Mouse (Mus musculus) CH12.LX (cell line): Measurements from ENCODE around the gene Xiap. TPM values are rescaled to one million over a fixed set of nuclear protein-coding genes. Genes with fewer than 3 reads are reported as not detected.

ENCODE experiments used
- DNase-seq: peaks from one replicate; pipeline ENCODE4 v3.0.0-alpha.2; 2013; ENCODE audit errors: extremely low read depth
- H3K27ac ChIP-seq: 2 replicates; pipeline ENCODE4 v1.5.1; 2012; ENCODE audit warnings: low read depth, mild to moderate bottlenecking, control low read depth, moderate library complexity; ENCODE audit not compliant: insufficient read depth
- H3K27me3 ChIP-seq: replicated peaks from 2 replicates; pipeline ENCODE3; 2012; ENCODE audit warnings: inconsistent platforms
- H3K36me3 ChIP-seq, 2 experiments: replicated peaks in 1 of 2; 2 replicates each; pipeline versions ENCODE3 to v1.6.1; 2012; ENCODE audit warnings: inconsistent platforms in 1 of 2, low read length in 1 of 2, mild to moderate bottlenecking in 1 of 2, mixed read lengths in 1 of 2, moderate library complexity in 1 of 2; ENCODE audit not compliant: control insufficient read depth in 1 of 2, insufficient read depth in 1 of 2
- H3K4me1 ChIP-seq, 2 experiments: 2 replicates each; pipeline ENCODE4 v1.6.1; 2012; ENCODE audit warnings: inconsistent platforms in 1 of 2, moderate library complexity in 1 of 2; ENCODE audit not compliant: insufficient read depth in 2 of 2, control insufficient read depth in 1 of 2
- H3K4me2 ChIP-seq: 2 replicates; pipeline ENCODE4 v1.6.1; 2012; ENCODE audit warnings: low read depth, mild to moderate bottlenecking, control low read depth; ENCODE audit not compliant: poor library complexity, insufficient read depth, severe bottlenecking
- H3K4me3 ChIP-seq, 3 experiments: fragments of 150-350 bp in 1 of 3; sonication (generic) in 1 of 3; replicated peaks in 1 of 3; 2 replicates each; pipeline versions ENCODE3 to v1.5.1; 2011 to 2012; ENCODE audit warnings: low read depth in 2 of 3, low read length in 2 of 3, mild to moderate bottlenecking in 2 of 3, moderate library complexity in 2 of 3, control low read depth in 1 of 3, improper control_type of control experiment in 1 of 3, inconsistent platforms in 1 of 3, mixed read lengths in 1 of 3; ENCODE audit not compliant: poor library complexity in 1 of 3
- H3K79me2 ChIP-seq: replicated peaks from 2 replicates; pipeline ENCODE4 v1.6.1; 2012; ENCODE audit warnings: mild to moderate bottlenecking, moderate library complexity; ENCODE audit not compliant: control insufficient read depth, poor library complexity, insufficient read depth, severe bottlenecking; ENCODE audit errors: extremely low read depth
- H3K9ac ChIP-seq: 2 replicates; pipeline ENCODE4 v1.6.1; 2012; ENCODE audit warnings: low read depth, mild to moderate bottlenecking, control low read depth, moderate library complexity; ENCODE audit not compliant: insufficient read depth
- H3K9me3 ChIP-seq: replicated peaks from 2 replicates; pipeline ENCODE3; 2012; ENCODE audit warnings: low read length, inconsistent platforms, mixed read lengths
- CHD1 ChIP-seq: IDR thresholded peaks from 2 replicates; pipeline ENCODE4 v1.6.1; 2012; ENCODE audit warnings: low read depth, low read length, improper control_type of control experiment, inconsistent platforms
- CHD2 ChIP-seq: IDR thresholded peaks from 2 replicates; pipeline ENCODE4 v1.6.1; 2011; ENCODE audit warnings: low read length, improper control_type of control experiment
- CTCF ChIP-seq, 2 experiments: IDR thresholded peaks in 1 of 2; conservative IDR thresholded peaks in 1 of 2; 2 replicates each; pipeline ENCODE4 v1.5.1; 2011 to 2012; ENCODE audit warnings: low read depth in 2 of 2, low read length in 2 of 2, improper control_type of control experiment in 1 of 2, inconsistent platforms in 1 of 2, mild to moderate bottlenecking in 1 of 2, moderate library complexity in 1 of 2
- EP300 ChIP-seq: IDR thresholded peaks from 2 replicates; pipeline ENCODE4 v1.6.1; 2011; ENCODE audit warnings: low read length, improper control_type of control experiment
- IRF4 ChIP-seq: IDR thresholded peaks from 2 replicates; pipeline ENCODE4 v1.6.1; 2014; ENCODE audit warnings: low read depth, mild to moderate bottlenecking, inconsistent platforms, low read length, improper control_type of control experiment
- JUN ChIP-seq: IDR thresholded peaks from 2 replicates; pipeline ENCODE4 v1.6.1; 2011; ENCODE audit warnings: low read depth, mild to moderate bottlenecking, low read length, improper control_type of control experiment, moderate library complexity; ENCODE audit not compliant: insufficient read depth
- KAT2A ChIP-seq: IDR thresholded peaks from 2 replicates; pipeline ENCODE4 v1.6.1; 2012; ENCODE audit warnings: low read length, improper control_type of control experiment, inconsistent platforms; ENCODE audit not compliant: insufficient replicate concordance
- MAFK ChIP-seq: IDR thresholded peaks from 2 replicates; pipeline ENCODE4 v1.6.1; 2011; ENCODE audit warnings: low read length, improper control_type of control experiment; ENCODE audit not compliant: insufficient replicate concordance
- MEF2A ChIP-seq: IDR thresholded peaks from 2 replicates; pipeline ENCODE4 v1.6.1; 2014; ENCODE audit warnings: low read depth, mild to moderate bottlenecking, inconsistent platforms, low read length, improper control_type of control experiment, borderline replicate concordance
- NELFE ChIP-seq: IDR thresholded peaks from 2 replicates; pipeline ENCODE4 v1.6.1; 2011; ENCODE audit warnings: low read depth, low read length, improper control_type of control experiment
- NRF1 ChIP-seq: IDR thresholded peaks from 2 replicates; pipeline ENCODE4 v1.6.1; 2014; ENCODE audit warnings: low read depth, mild to moderate bottlenecking, inconsistent platforms, low read length, improper control_type of control experiment, moderate library complexity
- RAD21 ChIP-seq: IDR thresholded peaks from 2 replicates; pipeline ENCODE4 v1.6.1; 2011; ENCODE audit warnings: low read depth, mild to moderate bottlenecking, low read length, improper control_type of control experiment, moderate library complexity
- RCOR1 ChIP-seq: conservative IDR thresholded peaks from 2 replicates; pipeline ENCODE4 v1.6.1; 2012; ENCODE audit warnings: low read depth, mild to moderate bottlenecking, inconsistent platforms, low read length, improper control_type of control experiment
- SMC3 ChIP-seq: IDR thresholded peaks from 2 replicates; pipeline ENCODE4 v1.6.1; 2011; ENCODE audit warnings: low read depth, low read length, improper control_type of control experiment
- TBP ChIP-seq: conservative IDR thresholded peaks from 2 replicates; pipeline ENCODE4 v1.6.1; 2011; ENCODE audit warnings: low read depth, low read length, improper control_type of control experiment
- TCF12 ChIP-seq: IDR thresholded peaks from 2 replicates; pipeline ENCODE4 v1.6.1; 2014; ENCODE audit warnings: low read depth, mild to moderate bottlenecking, inconsistent platforms, low read length, improper control_type of control experiment
- dilution Hi-C: fragments of 300-500 bp; cut with MboI; formaldehyde crosslinking; loops from 2 replicates; pipeline ENCODE4 v1.14.3; 2020; ENCODE audit warnings: low sequenced_read_pairs; ENCODE audit not compliant: extremely low pct_unique_long_range_greater_than_20kb, extremely low pct_ligation_motif_present
- in situ Hi-C: fragments of 300-500 bp; cut with MboI; formaldehyde crosslinking; loops from 3 replicates; pipeline ENCODE4 v1.14.3; 2019; ENCODE audit warnings: low sequenced_read_pairs, low pct_ligation_motif_present, low pct_unique_long_range_greater_than_20kb, mixed read lengths
- polyA plus RNA-seq: library from polyadenylated mRNA; unstranded; fragments of >175 nt; gene quantifications from 2 replicates; pipeline ENCODE4 v1.2.1, GENCODE M21; 2012; ENCODE audit warnings: low read depth; ENCODE audit not compliant: insufficient read length
- total RNA-seq, 2 experiments: library from RNA; depleted of rRNA; stranded (reverse); fragments of 300-350 nt in 1 of 2; fragments of >200 nt in 1 of 2; gene quantifications; 2 replicates each; pipeline ENCODE4 v1.2.3; 2012 to 2014

Xiap gene
- total and polyA plus RNA-seq, 3 experiments: 11.7 to 26.7 (median 17.9) TPM

DNA sequence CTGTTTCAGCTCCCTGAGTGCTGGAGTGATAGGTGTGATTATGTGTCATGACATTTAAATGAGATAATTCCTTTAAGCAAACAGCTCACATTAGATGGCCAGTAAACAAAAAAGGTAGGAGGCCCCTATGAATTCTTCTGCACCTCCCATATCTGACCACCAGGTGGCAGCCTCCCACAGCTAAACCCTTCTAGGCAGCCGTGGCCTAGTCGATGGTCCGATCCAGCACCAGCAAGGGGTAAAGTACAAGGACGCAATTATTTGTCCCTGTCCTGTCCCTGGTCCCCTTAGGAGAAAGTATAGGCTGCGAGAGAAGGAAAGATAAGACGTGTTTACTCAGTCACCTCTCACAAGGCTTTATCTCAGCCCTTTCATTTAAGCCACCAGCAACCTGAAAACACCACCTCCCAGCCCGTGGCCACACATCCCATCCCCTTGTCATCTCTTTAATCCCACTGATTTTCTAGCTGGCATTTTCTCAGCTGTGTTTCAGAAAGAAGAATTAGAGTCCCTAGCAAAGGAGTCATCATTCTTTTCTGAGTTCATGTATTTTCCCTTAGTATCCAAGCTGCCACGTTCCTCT is 26.3 kb upstream of the Xiap start:
- dilution Hi-C loops (no loop called here), in situ Hi-C loops (no loop called here)
- Histone ChIP-seq H3K4me3 (no peak overlapping the region), H3K79me2 (no peaks in the 10 kb centered on the region), H3K27me3 (no peaks in the 10 kb centered on the region), H3K9ac (no peak overlapping the region; the same call in 1 of the 2 replicates), H3K4me2 (peak overlapping the region; percentile 36), H3K9me3 (no peaks in the 10 kb centered on the region), H3K27ac (no peak overlapping the region), H3K4me1 (no peaks in the 10 kb centered on the region), H3K36me3 (no peaks in the 10 kb centered on the region)
- peak; percentile 66 for DNase-seq
- TF ChIP-seq JUN: no peak
- TF ChIP-seq SMC3: peak; percentile 68
- TF ChIP-seq TCF12: 0 out of 2 replicates have a peak, but pooled peaks have one; percentile 16
- TF ChIP-seq IRF4: 0 out of 2 replicates have a peak, but pooled peaks have one; percentile 19
- TF ChIP-seq CHD1: no peak
- peak; percentile 28; the same call in 1 of the 2 replicates for TF ChIP-seq NELFE
- TF ChIP-seq CTCF (conservative IDR thresholded peaks at IDR 0.05 in 1 of 2, IDR thresholded peaks at IDR 0.05 in 1 of 2; ENCODE audit: low read depth in 2 of 2, low read length in 2 of 2): peak; percentile 28 to 74
- peak; percentile 84 for TF ChIP-seq RAD21

DNA sequence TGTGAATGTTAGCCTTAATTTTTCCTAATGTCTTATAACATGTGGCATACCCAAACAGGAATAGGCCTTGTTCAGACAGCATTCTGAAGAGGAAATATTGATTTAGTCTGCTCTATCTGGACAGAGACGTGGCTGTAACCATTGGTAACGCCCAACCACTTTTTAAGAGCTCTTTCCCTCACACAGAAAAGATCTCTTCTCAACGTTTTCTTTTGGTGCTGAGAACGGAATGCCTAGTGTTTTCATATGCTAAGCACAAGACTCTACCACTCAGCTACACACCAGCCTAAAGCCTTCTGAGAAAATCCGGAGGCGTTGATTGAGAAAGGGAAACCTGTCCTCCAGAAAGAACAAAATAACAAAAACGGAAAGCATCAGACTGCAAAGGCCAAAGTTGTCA is 25.6 kb upstream of the Xiap start:
- H3K4me2 ChIP-seq: peak overlapping the region; percentile 36
- in situ Hi-C loops: no loop called here
- no peak overlapping the region for H3K9ac ChIP-seq
- no peaks in the 10 kb centered on the region for H3K79me2 ChIP-seq
- H3K36me3 ChIP-seq: no peaks in the 10 kb centered on the region
- dilution Hi-C loops: no loop called here
- no peaks in the 10 kb centered on the region for H3K9me3 ChIP-seq
- no peak for TF ChIP-seq NRF1
- no peak for TF ChIP-seq MEF2A
- TF ChIP-seq EP300: no peak
- TF ChIP-seq TBP: no peak
- no peak for TF ChIP-seq RCOR1
- TF ChIP-seq KAT2A: no peak
- no peak for TF ChIP-seq CHD2
- no peak for TF ChIP-seq MAFK
- TF ChIP-seq TCF12: no peak
- peak overlapping the region in 1 of 3 experiments; percentile 32 for H3K4me3 ChIP-seq
- no peak for DNase-seq
- no peak overlapping the region for H3K27ac ChIP-seq
- H3K27me3 ChIP-seq: no peaks in the 10 kb centered on the region
- no peaks in the 10 kb centered on the region for H3K4me1 ChIP-seq
